Mouse (Mus musculus) kidney, adult 9 months (tissue): ENCODE measurements at regions not wholly inside any gene's neighbourhood (a gene's known extent, or its start where the extent isn't known, plus 50 kb on each side); places are given as distances from the start of the nearest gene placed in this dataset.

ENCODE experiments used
- DNase-seq: peaks from one replicate; pipeline ENCODE4 v3.0.0; 2022

- no peak for DNase-seq
These were observed 250.5 kb downstream of the Hivep2 start for GRCm38 (mm10) chr10:14216191-14216992.

- no peak for DNase-seq
These were observed 249.6 kb downstream of the Hivep2 start for GRCm38 (mm10) chr10:14215512-14215911.

- DNase-seq = no peak
These were observed 247.7 kb downstream of the Hivep2 start for GRCm38 (mm10) chr10:14213536-14213935.

- no peak for DNase-seq
These were observed 246.1 kb downstream of the Hivep2 start for GRCm38 (mm10) chr10:14211926-14212325.

- no peak for DNase-seq
These were observed 245.6 kb downstream of the Hivep2 start for GRCm38 (mm10) chr10:14211481-14211880.

GRCm38 (mm10) chr10:14210445-14210844 lies 244.6 kb downstream of the Hivep2 start:
- DNase-seq = no peak

- no peak for DNase-seq
These were observed 244.2 kb downstream of the Hivep2 start for GRCm38 (mm10) chr10:14210045-14210444.

- DNase-seq = no peak
These were observed 242.3 kb downstream of the Hivep2 start for GRCm38 (mm10) chr10:14208206-14208605.

GRCm38 (mm10) chr10:14207616-14208015 lies 241.7 kb downstream of the Hivep2 start:
- peak; percentile 19 for DNase-seq

GRCm38 (mm10) chr10:14207051-14207570 lies 241.2 kb downstream of the Hivep2 start:
- DNase-seq = no peak
